Mouse (Mus musculus): ENCODE results near the gene Slf2.

Gene Slf2

GRCm38 (mm10) chr19:44908836-44909460 lies 22.0 kb upstream of the Slf2 start:
- DNase-seq = no peak

GRCm38 (mm10) chr19:44914481-44915249 lies 16.3 kb upstream of the Slf2 start:
- no peak for DNase-seq

- DNase-seq = no peak
Observed at GRCm38 (mm10) chr19:44918171-44918570, 12.8 kb upstream of the Slf2 start.

GRCm38 (mm10) chr19:44921466-44922139 lies 9.3 kb upstream of the Slf2 start:
- no peak for DNase-seq

DNA sequence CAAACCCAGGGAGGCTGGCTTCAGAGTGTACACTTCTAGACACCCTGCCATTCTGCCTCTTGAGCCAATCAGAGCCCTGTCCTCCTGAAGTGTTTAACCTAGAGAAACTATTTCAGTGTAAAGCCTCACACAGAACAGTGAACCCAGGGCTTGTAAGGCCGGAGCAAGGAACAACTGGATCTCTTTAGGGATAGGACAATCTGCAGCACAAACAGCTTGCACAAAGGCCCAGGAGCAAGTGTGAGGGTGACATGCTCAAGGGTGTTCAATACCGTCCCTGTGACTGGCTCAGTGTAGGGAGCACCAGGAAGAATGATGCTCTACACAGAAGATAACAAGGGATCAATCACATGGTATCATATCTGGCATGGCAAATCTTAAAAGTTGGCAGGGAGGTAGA lies 8.4 kb upstream of the Slf2 start:
- DNase-seq = no peak

DNA sequence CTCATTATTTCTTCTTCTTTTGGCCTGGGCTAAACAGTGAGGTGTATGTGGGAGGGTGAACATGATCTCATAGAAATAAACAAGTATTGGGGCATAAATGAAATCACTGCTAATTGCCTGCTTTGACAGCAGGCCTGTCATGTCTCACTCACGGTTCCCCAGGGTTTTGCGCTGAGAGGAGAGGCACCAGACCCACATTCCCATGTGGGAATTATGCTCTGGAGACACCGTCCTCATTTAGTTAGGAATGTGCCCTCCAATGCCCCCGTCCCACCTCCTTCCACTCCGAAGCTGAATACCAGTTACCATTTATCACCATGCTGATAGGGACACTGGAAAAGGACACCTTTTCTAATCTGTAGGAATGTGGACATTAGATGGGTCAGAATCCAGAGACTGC lies 6.3 kb upstream of the Slf2 start:
- DNase-seq = no peak

GRCm38 (mm10) chr19:44926781-44927180 lies 4.2 kb upstream of the Slf2 start:
- no peak for DNase-seq

DNA sequence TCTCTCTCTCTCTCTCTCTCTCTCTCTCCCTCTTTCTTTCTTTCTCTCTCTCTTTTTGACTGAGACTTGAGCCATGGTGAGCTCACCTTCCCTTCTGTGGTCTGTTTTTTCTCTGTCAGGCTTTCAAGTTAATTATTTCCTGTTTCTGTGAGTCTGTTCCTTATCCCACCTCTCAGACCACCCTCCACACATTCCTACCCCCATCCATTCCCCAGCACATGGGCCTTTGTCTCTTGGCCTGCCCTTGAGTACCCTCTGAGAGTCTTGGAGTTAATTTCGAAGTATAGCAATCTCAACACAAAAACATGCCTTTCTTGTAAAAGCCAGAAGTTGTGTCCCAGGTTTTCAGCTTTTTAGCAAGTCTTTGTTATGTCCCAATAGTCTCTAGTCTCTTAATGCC lies 3.7 kb upstream of the Slf2 start:
- no peak for DNase-seq

GRCm38 (mm10) chr19:44928185-44928584 lies 2.8 kb upstream of the Slf2 start:
- DNase-seq = no peak

GRCm38 (mm10) chr19:44929251-44929650 lies 1.7 kb upstream of the Slf2 start:
- no peak for DNase-seq

DNA sequence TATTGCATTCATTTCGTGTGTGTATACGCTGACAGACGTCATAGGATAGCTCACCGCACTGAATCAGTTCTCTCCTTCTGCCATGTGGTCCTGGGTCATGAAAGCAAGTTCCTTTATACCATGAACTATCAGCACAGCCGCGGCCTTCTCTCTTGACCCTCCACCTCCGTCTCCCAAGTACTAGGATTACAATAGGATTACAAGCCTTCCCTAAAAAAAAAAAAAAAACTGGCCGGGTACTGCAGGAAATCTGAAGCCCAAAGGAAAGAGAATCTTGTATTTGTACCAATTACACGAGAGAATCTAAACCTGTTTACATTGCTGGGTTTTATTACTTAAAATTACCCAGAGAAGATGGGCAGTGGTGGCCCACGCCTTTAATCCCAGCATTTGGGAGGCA lies 1.3 kb upstream of the Slf2 start:
- DNase-seq = peak; percentile 37

- no peak for DNase-seq
Observed at GRCm38 (mm10) chr19:44930122-44930521, 829 bp upstream of the Slf2 start.

DNA sequence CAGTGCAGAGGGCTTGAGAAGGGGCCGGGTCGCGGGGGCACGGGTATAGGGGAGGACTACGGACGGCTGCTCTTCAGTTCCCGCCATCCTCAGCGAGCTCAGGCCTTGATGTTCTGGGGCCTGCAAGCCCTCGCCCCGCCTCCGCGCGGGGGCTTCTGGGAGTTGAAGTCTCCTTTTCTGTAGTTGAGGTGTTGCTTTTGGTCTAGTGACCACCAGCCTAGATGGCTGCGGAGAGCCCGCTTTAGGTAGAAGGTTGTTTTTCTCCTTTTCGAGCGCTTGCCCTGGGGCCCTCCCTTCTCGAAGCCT lies 456 bp downstream of the Slf2 start:
- DNase-seq = peak; percentile 96

DNA sequence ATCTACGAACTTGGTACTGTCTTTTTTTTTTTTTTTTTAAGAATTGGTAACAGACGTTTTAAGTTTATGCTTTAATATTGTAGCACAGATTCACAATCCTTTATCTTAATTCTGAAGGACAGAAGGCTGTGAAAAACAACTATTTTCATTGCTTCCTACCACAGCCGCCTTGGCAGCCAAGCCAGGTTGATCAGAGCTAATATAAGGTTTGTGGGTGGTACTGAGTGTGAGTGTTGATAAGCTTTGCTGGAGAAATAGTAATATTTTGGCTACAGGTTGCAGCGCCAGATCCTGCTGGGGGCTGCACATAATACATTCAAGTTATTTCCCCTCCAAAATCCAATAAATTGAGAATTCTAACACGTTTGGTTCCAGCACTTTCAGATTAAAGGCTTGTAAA lies 1.1 kb downstream of the Slf2 start:
- no peak for DNase-seq

DNA sequence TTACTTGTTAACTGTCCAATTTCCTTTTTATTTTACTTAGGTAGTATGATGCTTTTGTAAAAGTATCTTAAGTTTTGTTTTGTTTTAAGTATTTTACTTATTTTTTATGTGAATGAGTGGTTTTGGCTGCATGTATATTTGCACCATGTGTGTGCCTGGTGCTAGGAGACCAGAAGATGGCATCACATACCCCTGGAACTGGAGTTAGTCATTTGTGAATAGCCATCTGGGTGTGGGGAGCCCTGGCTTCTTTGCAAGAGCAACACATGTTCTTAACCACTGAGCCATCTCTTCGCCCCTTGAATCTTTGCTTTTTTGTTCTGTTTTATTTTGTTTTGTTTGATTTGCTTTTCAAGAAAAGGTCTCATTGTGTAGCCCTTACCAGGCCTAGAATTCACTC lies 2.2 kb downstream of the Slf2 start:
- no peak for DNase-seq

DNA sequence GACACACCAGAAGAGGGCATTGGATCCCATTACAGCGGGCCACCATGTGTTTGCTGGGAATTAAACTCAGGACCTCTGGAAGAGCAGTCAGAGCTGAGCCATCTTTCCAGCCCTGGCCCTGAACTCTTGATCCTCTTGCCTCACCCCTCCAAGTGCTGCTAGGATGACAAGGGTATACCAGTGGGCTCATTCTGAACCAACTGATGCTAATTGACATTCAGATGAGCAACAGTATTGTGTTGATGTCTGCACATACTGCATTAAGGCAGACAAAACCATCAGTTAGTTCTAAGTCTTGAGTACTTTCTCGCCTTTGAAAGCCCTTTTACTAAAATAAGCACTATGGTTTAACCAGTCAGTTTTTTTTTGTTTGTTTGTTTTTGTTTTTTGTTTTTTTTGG lies 28.7 kb downstream of the Slf2 start:
- no peak for DNase-seq

DNA sequence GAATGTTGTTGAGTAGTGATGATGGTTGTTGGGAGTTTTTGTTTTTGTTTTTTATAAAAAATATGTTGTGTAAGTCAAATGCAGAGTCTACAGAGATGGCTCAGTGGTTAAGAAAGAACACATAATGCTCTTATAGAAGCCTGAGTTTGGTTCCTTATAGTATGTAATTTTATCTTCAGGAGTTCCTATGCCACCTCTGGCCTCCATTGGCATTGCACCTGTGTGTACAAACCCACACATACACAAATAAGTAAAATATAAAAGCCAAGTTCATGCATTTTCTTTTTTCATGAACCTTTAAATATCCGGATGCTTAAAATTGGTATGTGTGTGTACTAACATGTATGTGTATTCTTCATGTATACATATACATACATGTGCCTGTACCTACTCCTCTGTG lies 35.0 kb downstream of the Slf2 start:
- DNase-seq = no peak

DNA sequence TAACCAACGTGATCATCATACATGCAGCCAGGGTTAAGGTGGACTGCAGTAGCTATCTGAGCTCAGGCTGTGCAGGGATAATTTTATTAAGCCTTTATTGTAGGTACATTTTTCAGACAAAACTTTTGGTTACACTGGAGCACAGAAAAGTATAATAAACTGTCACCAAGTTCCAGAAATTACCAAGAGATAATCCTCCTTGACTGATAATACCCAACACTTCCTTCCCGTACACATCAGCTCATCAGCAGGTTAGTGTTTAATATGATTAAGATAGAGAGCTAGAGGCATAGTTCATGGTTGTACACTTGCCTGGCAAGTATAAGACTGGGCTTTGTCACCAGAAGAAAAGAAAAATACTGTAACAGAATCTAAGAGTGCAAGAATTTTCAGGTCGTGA lies 37.4 kb downstream of the Slf2 start:
- DNase-seq = no peak

DNA sequence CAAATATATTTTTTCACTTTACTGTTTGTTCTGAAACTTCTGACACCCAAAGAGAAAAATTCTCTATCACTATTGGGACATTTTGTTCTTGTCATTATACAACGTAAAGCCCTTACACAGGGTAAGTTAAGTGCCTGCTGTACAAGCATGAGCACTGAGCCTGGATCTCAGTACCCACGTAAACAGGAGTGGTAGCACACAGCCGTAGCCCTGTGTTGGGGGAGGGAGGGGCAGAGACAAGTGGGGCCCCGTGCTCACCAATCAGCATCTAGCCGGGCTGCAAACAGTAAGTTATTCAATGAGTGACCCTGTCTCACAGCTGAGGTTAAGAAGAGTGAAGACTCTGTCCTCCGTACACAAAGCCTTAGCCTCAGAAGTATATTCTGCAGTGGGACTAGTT lies 45.7 kb downstream of the Slf2 start:
- DNase-seq = no peak

DNA sequence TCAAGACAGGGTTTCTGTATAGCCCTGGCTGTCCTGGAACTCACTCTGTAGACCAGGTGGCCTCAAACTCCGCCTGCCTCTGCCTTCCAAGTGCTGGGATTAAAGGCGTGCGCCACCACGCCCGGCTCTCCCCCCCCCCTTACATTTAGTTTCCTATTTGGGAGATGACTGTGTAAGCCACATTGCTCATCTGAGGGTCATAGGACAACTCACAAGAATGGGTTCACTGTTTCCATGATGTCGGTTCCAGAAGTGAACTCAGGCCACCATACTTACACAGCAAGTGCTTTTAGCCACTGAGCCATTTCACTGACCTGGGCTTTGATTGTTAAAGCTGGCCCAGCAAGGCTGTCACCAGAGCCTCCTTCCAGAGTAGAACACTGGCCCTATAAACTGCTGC lies 46.2 kb downstream of the Slf2 start:
- no peak for DNase-seq

- DNase-seq = no peak
Observed at GRCm38 (mm10) chr19:44980787-44981186, 49.8 kb downstream of the Slf2 start.

GRCm38 (mm10) chr19:44982477-44983115 lies 51.6 kb downstream of the Slf2 start:
- no peak for DNase-seq

GRCm38 (mm10) chr19:44983366-44983765 lies 52.4 kb downstream of the Slf2 start:
- no peak for DNase-seq

DNA sequence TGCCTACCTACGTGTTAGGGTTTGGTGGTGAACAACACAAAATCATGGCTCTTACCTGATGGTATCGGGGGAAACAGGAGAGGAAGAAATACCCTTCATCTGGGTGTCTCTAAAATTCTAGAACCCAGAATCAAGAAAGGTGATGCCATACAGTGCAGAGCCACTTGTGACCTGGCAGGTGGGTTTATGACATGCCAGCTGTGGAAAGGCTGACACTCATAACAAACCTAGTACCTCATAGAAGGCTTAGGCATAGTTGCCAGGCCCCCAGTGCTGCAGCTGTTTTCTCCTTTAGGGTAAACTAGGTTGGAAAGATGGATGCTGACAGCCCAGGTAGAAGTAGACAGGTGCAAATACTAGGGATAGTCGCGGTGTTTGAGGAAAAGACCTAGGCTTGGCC lies 53.5 kb downstream of the Slf2 start:
- no peak for DNase-seq

Data from embryo, embryonic 11 days (tissue).